Mouse (Mus musculus) cerebellum, postnatal 14 days (tissue): Measurements from ENCODE around the gene Gtsf2.
A peak's percentile ranks its signal among the peaks of the same experiment; 100 is the strongest.
"Not testable (repeated sequence)": the region's sequence is repeated elsewhere in the genome, so short reads cannot be mapped to it uniquely, and the experiment has no call there.

Experiments used
- DNase-seq, 2 experiments: peaks; one replicate each; pipeline ENCODE4 v3.0.0; 2021; ENCODE audit warnings: mixed read lengths in 2 of 2

Gene Gtsf2

DNA sequence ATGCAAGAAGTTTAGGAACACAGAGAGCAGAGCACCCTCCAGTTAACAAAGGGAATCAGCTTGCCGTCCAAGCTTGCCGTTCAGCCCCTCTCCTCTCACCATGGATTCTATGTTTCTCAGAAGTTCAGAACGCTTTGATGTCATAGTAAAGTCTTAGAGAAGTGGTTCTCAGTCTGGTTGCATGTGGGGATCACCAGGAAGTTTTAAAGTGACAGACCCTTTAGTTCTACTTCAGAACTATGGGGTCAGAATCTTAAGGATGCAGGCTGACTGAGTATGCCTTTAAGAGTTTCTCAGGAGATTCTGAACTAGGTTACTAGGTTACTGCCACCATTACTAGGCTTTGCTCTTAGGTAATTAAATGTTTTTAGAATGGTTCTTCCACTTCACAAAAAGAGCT is at the start of gene Gtsf2:
Gene Gtsf2 (minus strand): TSS at position 101 of the 400 bp plus-strand sequence.
- no peak for DNase-seq

DNA sequence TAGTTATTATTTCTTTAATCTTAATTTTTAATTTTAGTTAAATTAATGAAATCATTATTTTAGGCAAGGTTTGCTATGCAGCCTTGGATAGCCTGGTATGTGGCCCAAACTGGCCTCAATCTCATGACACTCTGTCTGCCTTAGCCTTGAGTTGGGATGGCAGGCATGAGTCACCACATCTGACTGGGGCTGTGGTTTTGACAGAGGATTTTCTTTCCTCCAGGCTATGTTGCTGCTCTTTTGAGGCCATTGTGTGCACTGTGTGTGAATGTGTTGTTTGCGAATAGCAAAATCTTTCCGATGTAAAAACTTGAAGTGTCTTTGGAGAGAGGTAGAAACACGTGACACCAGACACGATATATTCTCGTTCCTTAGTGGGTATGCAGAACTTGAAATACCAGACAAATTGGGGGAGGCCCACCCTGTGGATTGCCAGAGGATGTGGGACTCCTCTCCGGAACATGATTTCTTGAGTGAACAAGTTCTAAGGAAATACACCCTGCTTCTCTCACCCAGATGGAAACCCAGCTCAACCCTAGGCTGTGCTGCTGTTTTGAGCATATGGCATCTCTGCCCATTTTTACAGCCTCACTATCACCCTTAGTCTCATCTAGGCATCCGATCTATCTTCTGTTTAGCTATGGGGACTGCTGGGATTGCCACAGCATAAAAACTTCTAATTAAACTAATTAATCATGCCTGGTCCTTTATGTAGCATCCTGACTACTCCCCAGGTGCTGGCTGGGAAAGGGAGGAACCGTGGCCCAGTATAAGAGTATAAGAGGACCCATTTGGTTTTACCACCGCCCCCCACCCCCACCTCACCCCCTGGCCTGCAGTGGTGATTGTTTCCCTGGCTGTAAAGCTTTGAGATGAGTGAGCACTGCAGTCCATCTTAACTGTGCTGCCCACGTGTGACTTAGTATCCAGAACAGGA is 48.2 kb upstream of the Gtsf2 start:
- no peak for DNase-seq

DNA sequence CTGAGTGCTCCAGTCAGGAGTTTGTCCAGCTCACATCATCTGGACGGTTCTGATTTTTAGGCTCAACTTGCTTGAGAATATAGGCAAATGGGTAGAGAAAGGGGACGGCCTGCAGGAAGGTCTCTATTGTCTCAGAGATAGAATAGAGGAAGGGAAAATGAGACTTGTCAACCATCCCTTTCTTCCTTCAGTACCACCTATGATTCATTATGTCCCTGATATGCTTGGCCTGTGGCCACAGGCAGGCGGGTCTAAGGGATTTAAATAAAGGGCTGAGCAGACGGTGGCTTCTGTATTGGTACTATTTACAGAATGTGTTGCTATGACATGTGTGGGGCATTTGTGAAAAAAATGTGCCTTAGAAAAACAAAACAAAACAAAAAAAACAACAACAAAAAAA is 40.1 kb upstream of the Gtsf2 start:
- no peak for DNase-seq

DNA sequence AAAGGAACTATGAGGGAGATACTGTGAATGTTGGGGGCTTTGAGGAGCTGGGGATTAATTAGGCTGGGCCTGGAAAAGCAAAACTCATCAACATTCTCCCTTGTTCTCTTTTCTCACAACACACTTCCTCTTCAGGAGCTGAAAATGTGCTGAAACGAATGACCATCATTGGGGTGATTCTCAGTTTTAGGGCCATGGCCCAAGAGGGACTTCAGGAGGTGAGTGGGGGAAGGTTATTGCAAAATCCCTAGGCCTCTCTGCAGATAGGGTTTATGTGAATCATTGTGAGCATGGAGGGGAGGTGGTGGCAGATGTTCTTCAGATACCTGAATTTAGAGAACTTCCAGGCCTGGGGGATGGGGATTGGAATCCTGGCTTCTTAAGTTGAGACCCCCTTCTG is 38.4 kb upstream of the Gtsf2 start:
- no peak for DNase-seq

DNA sequence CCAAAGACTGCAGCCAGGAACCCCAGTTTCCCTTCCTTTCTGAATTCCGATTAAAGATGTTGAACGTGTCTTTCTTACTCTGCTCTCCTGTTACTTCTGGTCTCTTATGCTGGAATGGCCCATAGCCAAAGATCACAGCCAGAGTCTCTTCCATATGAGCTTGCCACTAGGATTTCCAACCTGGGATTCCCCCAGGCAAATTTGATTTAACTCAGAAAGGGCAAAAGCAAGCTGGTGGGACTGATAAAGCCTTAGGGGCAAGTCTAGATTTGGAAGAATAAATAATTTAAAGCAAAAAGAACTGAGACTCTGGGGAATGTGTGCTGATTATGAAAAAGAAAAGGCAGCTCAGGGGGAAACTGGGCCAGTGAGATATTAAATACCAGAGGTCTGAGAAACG is 36.8 kb upstream of the Gtsf2 start:
- DNase-seq: no peak

DNA sequence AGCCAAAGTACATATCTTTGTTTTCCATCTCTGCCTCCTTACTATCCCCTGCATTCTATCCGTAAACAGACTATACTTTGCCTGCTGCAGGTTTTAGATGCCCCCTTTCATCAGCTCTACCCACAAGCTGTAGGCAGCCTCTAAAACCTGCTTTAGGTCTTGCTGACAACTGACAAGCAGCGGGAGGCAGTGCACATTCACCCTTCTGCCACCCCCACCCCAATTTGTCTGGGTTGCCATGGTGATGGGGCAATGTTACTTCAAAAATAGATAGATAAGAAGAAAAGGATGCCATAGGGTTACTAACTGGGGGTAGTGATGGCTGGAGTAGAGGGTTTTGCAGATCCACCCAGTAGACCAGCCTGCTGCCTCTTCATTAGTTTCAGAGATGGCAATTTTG is 36.2 kb upstream of the Gtsf2 start:
- no peak for DNase-seq

DNA sequence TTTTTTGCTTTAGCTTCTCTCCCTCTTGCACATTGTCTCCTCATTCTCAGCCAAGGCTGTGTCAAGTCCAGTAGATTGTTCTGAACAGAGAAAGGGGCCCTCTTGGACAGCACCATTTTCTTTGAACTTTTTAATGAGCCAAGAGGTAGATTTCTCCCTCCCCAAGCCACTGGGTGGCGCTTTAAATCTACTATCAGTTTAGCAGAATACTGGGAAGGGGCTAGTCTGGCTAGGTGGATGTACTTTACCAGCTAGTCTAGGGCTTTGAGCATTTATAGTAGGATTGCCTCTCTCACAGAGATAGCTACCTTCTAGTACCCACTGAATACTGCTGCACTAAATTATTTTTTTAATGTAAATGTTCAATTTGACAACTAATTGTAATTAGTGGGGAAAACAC is 34.2 kb upstream of the Gtsf2 start:
- peak; percentile 74 to 81 for DNase-seq

DNA sequence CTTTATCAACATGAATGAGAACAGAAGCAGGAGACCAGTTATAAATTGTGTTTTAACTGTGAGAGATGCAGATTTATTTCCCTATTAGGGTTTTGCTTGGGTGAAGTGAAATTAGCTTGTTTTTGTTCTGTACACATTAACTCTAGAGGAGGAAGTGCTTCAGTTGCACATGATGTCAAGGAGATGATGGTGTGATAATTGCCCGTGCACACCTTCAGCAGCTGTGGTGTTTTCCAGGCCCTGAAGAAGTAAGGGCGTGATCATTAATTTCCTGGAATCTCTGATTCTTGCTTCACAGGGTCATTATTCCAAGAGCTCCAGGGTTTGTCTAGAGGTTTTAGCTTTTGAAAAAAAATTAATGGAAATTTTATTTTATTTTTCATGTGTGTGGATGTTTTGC is 31.9 kb upstream of the Gtsf2 start:
- DNase-seq: no peak

DNA sequence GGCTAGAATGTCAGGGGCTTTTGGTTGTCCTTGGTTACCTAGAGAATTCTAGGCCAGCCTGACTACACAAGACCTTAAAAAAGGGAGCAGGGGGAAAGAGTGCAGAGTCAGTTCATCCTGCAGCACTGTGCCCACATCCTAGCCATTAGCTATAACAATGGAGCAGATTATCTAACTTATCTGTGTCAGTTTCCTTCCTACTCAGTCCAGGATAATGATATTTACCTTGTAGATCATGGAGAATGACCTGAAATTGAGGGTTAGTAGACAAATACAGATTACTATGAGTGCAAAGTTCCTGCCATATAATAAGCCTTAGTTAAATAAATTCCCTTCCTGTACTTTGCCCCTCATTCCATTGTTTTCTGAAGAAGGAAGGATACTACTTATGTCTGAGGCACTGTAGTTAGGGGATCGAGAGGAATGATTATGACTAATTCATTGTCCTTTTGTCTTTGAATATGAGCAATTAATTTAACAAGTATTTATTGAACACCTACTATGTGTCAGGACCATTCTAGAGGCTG is 30.9 kb upstream of the Gtsf2 start:
- no peak for DNase-seq

DNA sequence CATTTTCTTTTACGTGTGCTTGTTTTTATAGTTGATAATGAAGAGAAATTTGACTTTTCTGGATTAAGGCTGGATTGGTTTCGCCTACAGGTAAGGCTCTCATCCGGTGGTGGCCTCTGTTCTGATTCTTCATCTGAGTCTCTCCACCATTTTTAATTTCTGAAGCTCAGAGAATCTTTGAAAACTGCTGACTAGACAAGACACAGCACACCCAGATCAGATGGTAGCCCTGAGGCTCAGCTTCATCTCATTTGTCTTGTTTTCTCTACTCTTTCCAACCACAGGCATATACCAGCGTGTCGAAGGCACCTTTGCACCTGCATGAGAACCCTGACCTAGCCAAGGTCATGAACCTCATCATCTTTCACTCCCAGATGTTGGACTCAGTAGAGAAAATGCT is 25.5 kb upstream of the Gtsf2 start:
- DNase-seq: no peak

DNA sequence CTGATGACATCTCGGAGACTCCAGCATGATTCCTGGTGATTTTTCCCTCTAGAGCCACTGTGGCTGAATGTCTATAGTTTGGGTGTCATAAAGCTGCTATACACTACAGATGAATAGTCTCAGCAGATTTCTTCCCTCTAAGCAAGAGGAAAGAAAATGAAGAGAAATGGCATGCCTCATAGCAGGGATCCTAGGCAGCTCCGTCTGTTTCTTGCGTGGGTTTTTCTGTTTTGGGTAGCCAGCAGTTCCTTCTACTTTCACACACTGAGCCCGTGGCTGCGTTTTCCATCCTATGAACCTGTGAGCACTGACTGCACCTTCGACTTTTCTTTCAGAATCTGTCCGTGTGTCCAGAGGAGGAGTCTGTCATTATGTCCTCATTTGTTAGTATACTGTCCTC is 24.9 kb upstream of the Gtsf2 start:
- DNase-seq: no peak

DNA sequence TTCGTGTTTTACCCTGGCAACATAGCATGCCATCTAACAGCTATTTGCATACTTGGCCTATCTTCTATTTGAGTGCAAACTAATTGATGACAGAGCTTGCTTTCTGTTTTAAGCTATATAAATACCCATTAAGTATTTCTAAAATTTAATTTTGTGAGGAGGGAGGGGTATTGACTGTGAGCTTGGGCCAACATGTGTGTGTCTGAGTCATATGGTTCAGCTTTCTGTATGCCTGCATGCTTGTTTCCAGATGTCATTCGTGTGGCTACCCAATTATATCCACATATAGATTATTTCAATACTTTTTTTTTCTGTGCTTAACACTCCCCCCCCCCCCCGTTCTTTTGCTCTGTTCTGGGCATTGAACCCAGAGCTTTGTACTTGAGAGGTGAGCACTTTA is 24.0 kb upstream of the Gtsf2 start:
- no peak for DNase-seq

DNA sequence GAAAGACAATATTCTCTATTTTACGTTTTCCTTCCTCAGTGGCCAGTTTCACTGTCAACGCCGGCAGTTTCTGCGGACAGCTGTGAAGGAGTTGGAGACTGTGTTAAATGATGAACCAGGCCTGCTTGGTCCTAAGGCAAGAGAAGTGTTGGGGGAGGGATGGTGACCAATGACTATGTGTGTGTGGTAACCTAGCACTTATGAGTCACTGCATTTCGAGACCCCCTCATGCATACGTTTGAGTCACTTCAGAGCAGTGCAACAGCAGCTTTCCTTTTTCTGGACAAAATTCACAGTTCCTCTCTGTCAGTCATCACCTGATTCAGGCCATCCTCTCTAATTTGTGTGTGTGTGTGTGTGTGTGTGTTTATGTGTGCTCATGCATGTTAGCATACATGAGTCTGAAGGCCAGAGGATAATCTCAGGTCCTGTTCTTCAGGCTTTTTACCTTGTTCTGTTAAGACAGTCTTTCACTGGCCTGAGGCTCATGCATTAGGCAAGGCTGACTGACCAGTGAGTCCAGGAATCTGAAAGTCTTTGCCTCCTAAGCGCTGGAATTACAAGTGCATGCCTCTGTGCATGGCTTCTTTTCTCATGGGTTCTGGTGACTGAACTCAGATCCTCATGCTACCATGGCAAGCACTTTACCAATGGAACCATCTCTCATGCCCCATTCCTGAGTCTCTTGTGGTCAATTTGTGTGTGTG is 23.4 kb upstream of the Gtsf2 start:
- no peak for DNase-seq

DNA sequence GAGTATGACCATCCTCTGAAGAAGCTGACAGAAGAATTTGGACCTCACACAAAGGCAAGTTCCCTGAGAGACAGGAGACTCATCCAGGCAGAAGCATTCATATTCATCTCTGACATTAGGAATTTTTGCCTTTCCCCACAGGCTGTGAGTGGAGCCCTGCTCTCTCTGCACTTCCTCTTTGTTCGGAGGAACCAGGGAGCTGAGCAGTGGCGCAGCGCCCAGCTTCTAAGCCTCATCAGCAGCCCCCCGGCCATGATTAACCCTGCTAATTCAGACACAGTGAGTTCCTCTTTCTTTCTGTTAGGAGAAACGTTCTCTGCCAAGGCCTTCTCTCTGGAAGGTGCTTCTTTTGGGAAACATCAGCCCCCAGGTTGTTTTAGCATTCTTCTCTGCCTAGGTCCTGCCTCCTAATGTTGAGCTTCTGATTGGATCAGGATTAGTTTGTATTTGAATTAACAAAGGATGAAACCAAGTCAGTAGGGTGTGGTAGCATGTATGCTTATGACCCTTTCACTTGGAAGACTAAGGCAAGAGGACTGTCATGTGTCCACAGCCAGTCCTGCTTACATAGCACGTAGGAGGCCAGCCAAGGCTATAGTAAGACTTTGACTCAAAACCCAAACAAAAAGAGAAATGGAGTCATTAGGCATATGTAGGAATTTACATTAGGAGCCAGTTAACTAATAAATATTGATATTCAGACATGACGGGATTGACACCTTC is 14.4 kb upstream of the Gtsf2 start:
- peak; percentile 21 to 39 for DNase-seq

DNA sequence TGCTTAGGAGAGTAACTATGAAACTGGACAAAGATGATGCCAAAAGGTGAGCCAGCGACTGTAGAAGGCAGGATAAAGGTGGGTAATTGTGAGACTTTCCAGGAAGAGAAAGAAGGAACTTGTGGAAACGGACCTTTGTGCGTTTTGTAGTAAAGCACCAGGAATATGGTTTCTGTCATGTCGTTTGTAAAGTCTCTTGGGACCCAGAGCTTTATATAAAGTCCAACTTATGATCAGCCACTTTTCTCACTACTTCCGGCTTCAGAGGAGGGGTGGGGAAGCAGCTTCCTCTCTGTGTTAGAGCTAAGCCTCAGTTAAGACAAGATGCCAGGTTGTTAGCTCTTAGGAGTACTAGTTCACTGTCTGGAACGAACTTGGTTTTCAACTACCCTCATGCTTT is 6.2 kb upstream of the Gtsf2 start:
- DNase-seq: no peak

DNA sequence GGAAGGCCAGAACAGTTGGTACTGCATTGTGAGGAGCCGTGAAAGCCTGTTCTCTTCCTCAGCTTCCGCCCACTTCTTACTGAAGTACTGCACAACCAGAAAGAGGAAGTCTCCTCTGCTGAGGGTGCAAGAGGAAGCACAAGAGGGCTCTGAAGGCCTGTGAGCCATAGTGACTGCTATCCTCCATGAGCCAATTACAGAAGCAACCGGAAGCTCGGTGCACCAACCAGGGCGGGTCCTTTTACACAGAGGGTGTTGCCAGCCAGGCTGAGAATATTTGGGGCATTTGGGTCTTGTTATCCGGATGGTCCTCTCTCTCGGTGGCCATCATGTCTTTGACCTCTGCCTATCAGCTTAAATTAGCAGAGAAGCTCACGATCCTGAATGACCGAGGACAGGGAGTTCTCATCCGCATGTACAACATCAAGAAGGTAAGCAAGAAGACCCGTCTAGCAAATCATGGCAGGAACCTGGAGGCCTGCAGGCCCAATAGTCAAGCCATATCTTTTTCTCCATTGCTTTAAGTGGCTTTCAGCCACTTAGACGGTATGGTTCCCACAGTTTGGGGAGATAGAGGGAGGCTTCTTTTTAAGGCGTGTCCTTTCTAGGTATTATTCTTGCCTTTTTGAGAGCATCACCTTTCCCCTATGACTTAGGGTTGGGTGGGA is 5.4 kb upstream of the Gtsf2 start, which contains the start of gene Nckap1l:
Gene Nckap1l (plus strand): TSS at position 244 of the 668 bp plus-strand sequence.
- no peak for DNase-seq

DNA sequence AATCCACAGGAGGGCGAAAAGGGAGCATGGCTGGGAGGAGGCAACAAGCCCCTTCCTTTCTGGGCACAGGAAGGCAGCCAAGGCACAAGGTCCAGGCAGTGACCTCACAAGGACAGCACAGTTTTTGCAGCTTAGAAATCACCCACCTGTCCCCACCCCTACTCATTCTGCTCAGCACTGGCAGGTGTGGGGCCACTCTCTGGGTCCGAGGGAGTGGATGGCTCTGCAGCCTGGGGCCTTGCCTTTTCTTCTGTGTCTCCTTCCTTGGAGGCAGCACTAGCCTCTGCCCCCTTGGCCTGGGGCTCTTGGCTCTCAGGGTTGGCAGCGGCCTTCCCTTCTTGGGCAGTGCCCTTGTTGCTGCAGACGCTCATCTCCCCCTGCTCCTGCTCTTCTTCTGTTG is 2.3 kb downstream of the Gtsf2 start:
- not testable (repeated sequence) for DNase-seq

DNA sequence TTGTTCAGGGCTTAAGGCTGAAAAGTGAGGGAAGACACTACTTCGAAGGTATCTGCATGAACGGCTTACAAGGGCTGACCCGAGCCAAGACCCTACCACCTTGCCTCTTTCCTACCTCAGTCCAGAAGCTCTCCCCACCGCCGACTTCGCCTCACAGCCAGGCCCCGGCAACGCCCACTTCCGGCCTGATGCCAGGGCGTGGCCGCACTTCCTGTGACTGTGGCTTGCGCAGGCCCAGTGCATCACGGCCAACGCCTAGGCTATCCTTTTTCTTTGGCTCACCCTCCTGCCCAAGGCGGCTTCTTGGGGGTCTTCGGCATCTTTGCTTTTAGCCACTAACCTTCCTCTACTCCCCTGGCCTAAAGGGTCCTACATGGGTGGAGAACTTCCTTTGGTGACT is 18.0 kb downstream of the Gtsf2 start, which contains the start of gene Gtsf1:
Gene Gtsf1 (minus strand): TSS at position 230 of the 400 bp plus-strand sequence.
- DNase-seq: no peak

DNA sequence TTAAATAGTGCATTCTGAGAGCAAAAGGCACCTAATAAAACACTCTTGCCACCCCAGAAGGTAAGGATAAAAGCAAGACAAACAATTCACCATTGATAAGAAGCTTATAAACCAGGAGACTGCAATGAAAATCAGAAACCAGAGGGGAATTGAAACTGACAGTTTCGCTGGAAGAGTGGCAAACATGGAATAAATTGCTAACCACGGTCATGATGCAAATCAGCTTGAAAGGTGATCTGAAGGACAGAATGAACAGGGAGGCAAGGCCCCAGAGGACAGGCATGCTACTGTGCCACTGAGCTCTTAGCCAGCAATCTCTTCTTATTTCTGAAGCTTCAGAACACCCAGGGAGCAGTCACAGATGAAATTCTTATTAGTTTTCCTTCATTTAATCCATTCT is 21.3 kb downstream of the Gtsf2 start:
- DNase-seq: no peak

DNA sequence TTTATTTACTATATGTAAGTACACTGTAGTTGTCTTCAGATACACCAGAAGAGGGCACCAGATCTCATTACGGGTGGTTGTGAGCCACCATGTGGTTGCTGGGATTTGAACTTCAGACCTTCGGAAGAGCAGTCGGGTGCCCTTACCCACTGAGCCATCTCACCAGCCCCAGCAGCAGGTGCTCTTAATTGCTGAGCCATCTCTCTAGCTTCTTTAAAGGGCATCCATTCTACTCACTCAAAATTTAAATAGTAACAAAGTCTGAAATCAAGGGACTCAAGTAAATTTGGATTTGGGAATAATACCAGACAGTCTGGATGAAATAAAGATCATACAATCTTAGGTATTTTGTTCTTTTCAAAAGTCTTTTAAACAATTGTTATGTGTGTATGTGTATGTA is 42.7 kb downstream of the Gtsf2 start:
- DNase-seq: not testable (repeated sequence)

DNA sequence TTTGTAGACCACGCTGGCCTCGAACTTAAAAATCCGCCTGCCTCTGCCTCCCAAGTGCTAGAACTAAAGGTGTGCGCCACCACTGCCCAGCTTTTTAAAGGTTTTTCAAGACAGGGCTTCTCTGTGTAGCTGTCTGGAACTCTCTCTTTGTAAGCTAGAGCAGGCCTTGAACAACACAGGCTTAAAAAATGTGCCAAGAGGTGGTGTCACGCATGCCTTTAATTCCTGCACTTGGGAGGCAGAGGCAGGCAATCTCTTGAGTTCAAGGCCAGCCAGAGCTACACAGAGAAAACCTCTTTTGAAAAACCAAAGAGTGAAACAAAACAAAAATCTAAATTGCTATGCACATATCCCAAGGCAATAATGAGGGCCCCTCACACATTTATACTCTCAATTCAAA is 46.9 kb downstream of the Gtsf2 start:
- DNase-seq: no peak

DNA sequence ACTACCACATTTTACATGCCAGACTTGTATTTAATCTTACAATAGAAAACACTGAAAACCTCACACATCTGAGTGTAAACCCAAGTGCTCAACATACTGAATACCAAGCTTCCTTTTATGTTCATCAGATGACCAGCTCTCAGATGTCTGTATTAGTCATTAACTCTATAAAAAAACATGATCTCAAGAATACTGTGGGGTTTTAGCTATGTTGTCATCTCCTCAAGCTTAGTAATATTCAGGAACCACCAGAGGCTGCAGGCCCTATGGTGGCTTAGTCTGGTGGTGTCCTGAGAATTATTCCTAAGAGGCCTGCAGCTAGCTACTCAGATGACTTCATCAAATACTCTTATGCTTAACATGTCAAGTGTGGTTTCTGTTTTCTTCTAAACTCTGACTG is 54.7 kb downstream of the Gtsf2 start:
- DNase-seq: no peak
